Mouse (Mus musculus) bone marrow macrophage, adult 2 months (primary cell): ENCODE data around the gene Gm853. TPM values are rescaled to one million over a fixed set of nuclear protein-coding genes. Genes with fewer than 3 reads are reported as not detected.

Source experiments
- H3K27ac ChIP-seq: 2 replicates; pipeline ENCODE4 v1.5.1; 2012; ENCODE audit warnings: low read depth, low read length; ENCODE audit not compliant: insufficient read depth
- H3K4me1 ChIP-seq: 2 replicates; pipeline ENCODE4 v1.6.1; 2012; ENCODE audit warnings: low read length; ENCODE audit not compliant: control insufficient read depth, insufficient read depth
- H3K4me3 ChIP-seq: 2 replicates; pipeline ENCODE4 v1.5.1; 2012; ENCODE audit warnings: mild to moderate bottlenecking, low read length, moderate library complexity; ENCODE audit not compliant: insufficient read depth
- CTCF ChIP-seq: IDR thresholded peaks from 2 replicates; pipeline ENCODE4 v1.5.1; 2012; ENCODE audit warnings: low read depth, mild to moderate bottlenecking, low read length, moderate library complexity
- POLR2A ChIP-seq: IDR thresholded peaks from 2 replicates; pipeline ENCODE4 v1.6.1; 2012; ENCODE audit warnings: mild to moderate bottlenecking, low read depth, low read length, borderline replicate concordance
- polyA plus RNA-seq: library from polyadenylated mRNA; stranded (reverse); fragments of >200 nt; gene quantifications from 2 replicates; pipeline ENCODE4 v1.2.4, GENCODE M21; 2012; ENCODE audit not compliant: missing spikeins, insufficient read depth, insufficient read length

Gene Gm853
- polyA plus RNA-seq, 1 experiment = not detected

GRCm38 (mm10) chr4:130236361-130236760 is 14.2 kb upstream of the Gm853 start:
- no peak for TF ChIP-seq CTCF
- TF ChIP-seq POLR2A = no peak
- Histone ChIP-seq H3K4me1 (no peaks in the 10 kb centered on the region), H3K4me3 (no peak overlapping the region)

DNA sequence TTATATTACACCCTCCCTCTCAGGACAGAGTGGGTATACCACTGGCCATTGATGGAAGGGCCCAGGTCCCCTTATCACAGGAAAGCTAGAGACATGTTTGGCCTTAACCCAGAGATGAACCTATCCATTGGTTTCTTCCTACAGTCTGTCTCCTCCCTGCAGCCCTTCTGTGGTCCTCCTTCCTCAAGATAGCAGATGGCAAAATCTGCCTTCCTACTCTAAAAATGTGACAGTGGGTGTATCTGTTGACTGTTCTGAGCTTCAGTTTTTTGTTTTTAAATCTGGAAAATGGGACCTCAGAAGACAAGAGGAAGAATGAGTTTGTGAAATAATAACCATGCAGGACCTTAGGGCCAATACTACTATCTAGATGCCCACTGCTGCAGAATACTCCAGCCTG is 1.9 kb upstream of the Gm853 start:
- no peak overlapping the region for H3K27ac ChIP-seq
- H3K4me3 ChIP-seq = no peak overlapping the region
- TF ChIP-seq POLR2A (no peak), CTCF (no peak)
- no peaks in the 10 kb centered on the region for H3K4me1 ChIP-seq

More at GRCm38 (mm10) chr4:130236361-130236760, 14.2 kb upstream of the Gm853 start:
- no peak overlapping the region for H3K27ac ChIP-seq

DNA sequence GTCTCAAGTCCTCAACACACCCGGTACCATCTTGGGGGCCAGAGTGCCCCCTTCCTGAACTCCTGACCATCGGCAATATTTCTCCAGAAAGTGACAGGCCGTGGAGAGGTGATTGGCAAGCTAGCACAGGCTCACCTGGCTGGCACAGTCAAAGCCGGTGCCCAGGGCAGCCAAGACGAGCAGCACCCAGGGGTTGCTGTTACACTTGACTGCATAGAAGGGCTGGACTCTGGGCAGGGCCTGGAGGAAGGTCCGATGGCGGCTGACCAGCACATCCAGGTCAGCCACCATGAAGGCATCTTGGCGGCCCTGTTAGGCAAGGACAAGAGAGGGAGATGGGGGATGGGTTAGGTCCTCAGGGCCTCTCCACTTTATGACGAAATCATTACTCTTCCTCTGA is 2.0 kb downstream of the Gm853 start:
- H3K4me1 ChIP-seq = no peaks in the 10 kb centered on the region
- TF ChIP-seq POLR2A = no peak
- TF ChIP-seq CTCF = no peak
- H3K27ac ChIP-seq = no peak overlapping the region
- no peak overlapping the region for H3K4me3 ChIP-seq

- no peak overlapping the region for H3K27ac ChIP-seq
- H3K4me1 ChIP-seq = peaks cover 4% of the 10 kb centered on the region; the same call in 1 of the 2 replicates
- no peak overlapping the region for H3K4me3 ChIP-seq
- TF ChIP-seq POLR2A = no peak
- TF ChIP-seq CTCF = no peak
Observed at GRCm38 (mm10) chr4:130215392-130215791, 6.8 kb downstream of the Gm853 start.

DNA sequence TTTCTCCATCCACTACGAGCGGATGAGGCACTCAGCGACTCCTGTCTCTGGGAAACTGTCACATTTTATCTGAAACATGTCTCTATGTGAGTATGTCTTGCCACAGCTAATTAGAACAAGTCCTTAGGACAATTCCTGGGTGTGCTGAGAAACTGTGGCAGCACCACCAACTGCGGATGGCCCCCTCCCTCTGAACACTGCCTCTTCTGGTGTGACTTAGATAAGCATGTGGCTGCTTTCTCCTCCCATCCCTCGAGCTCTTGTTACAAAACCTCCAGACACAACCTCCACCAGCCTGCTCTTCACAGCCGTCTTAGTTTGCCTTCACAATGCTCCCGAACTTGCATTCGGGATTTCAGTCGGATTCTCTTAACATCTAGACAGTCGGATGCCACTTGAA is 8.3 kb downstream of the Gm853 start:
- no peak overlapping the region for H3K4me3 ChIP-seq
- peaks cover 4% of the 10 kb centered on the region; the same call in 1 of the 2 replicates for H3K4me1 ChIP-seq
- TF ChIP-seq CTCF (no peak), POLR2A (no peak)
- H3K27ac ChIP-seq = no peak overlapping the region

DNA sequence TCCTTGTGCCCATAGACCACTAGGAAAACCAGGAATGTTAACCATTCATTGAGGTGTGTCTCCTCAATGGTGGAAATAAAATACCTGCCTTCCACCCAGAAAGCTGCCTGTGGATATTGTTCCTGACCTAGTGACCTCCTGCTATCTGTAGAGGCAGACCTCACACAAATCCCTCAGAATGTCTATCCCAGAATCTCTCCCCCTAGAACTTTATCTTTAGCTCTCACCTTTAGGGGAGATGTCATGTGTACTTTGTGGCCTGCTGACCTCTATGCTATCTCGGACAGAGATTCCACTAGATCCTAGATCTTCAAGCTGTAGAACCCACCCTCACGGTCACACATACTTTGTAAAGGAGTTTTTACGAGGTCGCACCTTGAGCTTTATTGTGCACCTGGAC is 9.0 kb downstream of the Gm853 start:
- H3K27ac ChIP-seq = no peak overlapping the region
- no peak overlapping the region for H3K4me3 ChIP-seq
- TF ChIP-seq CTCF (no peak), POLR2A (no peak)
- H3K4me1 ChIP-seq = peaks cover 4% of the 10 kb centered on the region; the same call in 1 of the 2 replicates

- Histone ChIP-seq H3K27ac (no peak overlapping the region), H3K4me1 (peaks cover 4% of the 10 kb centered on the region; the same call in 1 of the 2 replicates), H3K4me3 (no peak overlapping the region)
- TF ChIP-seq POLR2A (no peak), CTCF (no peak)
Observed at GRCm38 (mm10) chr4:130212421-130212820, 9.8 kb downstream of the Gm853 start.

DNA sequence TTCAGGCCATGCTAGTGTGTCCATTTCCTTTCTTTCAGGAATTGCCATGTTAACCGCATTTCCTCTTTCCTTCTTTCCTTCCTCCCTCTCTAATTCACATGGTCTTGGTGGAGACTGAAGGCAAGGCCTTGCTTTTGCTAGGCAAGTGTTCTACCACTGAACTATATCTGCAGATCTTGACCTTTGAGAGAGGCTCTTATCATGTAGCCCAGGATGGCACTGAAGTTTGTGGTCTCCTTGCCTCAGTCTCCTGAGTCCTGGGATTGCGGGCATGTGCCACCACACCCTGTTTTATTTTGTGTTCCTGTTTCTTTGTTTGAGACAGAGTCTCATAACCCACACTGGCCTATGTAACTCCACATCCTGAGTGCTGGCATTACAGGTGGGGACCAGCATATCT is 10.3 kb downstream of the Gm853 start:
- H3K4me1 ChIP-seq = peaks cover 4% of the 10 kb centered on the region; the same call in 1 of the 2 replicates
- no peak overlapping the region for H3K27ac ChIP-seq
- no peak overlapping the region for H3K4me3 ChIP-seq
- TF ChIP-seq CTCF (no peak), POLR2A (no peak)

- H3K4me1 ChIP-seq = no peaks in the 10 kb centered on the region
- TF ChIP-seq POLR2A (no peak), CTCF (peak; percentile 90)
- H3K27ac ChIP-seq = no peak overlapping the region
- H3K4me3 ChIP-seq = peak overlapping the region; percentile 42
Observed at GRCm38 (mm10) chr4:130198694-130199670, 23.2 kb downstream of the Gm853 start.

GRCm38 (mm10) chr4:130196542-130196941 is 25.7 kb downstream of the Gm853 start:
- H3K4me3 ChIP-seq = no peak overlapping the region
- no peaks in the 10 kb centered on the region for H3K4me1 ChIP-seq
- H3K27ac ChIP-seq = no peak overlapping the region
- TF ChIP-seq POLR2A = no peak
- TF ChIP-seq CTCF = no peak

DNA sequence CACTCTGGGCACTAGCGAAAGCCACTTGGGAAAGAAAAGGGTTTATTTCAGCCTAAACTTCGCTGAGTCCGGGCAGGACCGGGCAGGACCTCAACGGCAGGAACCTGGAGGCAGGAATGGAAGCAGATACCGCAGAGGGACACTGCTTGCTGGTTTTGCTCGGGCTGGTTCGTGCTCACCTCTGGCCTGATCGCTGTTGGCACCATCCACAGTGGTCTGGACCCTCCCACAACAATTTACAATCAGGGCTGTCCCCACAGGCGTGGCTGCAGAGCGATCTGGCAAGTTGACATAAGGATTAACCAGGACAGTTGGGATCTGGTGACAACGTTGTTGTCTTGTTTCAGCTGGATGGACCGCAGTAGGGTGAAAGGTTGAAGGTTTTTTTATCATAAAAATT is 26.3 kb downstream of the Gm853 start:
- no peak for TF ChIP-seq CTCF
- TF ChIP-seq POLR2A = no peak
- H3K4me1 ChIP-seq = no peaks in the 10 kb centered on the region
- no peak overlapping the region for H3K27ac ChIP-seq
- H3K4me3 ChIP-seq = no peak overlapping the region
